Mouse (Mus musculus) limb, embryonic 10.5 days (tissue): Measurements from ENCODE around the gene Lxn. TPM values are rescaled to one million over a fixed set of nuclear protein-coding genes. Genes with fewer than 3 reads are reported as not detected.
A peak's percentile ranks its signal among the peaks of the same experiment; 100 is the strongest.

Experiments
- DNase-seq: peaks from one replicate; pipeline ENCODE4 v3.0.0-alpha.2; 2017; ENCODE audit warnings: low spot score
- H3K27ac ChIP-seq: fragments of 300-500 bp; sonication (generic); 2 replicates; pipeline ENCODE4 v1.5.1; 2016; ENCODE audit warnings: mild to moderate bottlenecking
- H3K27me3 ChIP-seq: fragments of 300-500 bp; sonication (generic); 2 replicates; pipeline ENCODE4 v1.6.1; 2016; ENCODE audit warnings: low read depth, mild to moderate bottlenecking; ENCODE audit not compliant: poor library complexity, severe bottlenecking
- H3K36me3 ChIP-seq: fragments of 300-500 bp; sonication (generic); 2 replicates; pipeline ENCODE4 v1.6.1; 2016; ENCODE audit warnings: mild to moderate bottlenecking, moderate library complexity
- H3K4me1 ChIP-seq: fragments of 300-500 bp; sonication (generic); 2 replicates; pipeline ENCODE4 v1.6.1; 2016
- H3K4me3 ChIP-seq: fragments of 300-500 bp; sonication (generic); 2 replicates; pipeline ENCODE4 v1.5.1; 2016; ENCODE audit warnings: mild to moderate bottlenecking, moderate library complexity
- H3K9me3 ChIP-seq: fragments of 300-500 bp; sonication (generic); replicated peaks from 2 replicates; pipeline ENCODE4 v1.6.1; 2016; ENCODE audit warnings: mild to moderate bottlenecking
- whole genome bisulfite sequencing: fragments of 180-500 bp; shearing (Covaris S2); methylation state at CpG from one replicate; pipeline ENCODE4 v1.1.7; 2016; 5-methylcytosine and 5-hydroxymethylcytosine counted together
- polyA plus RNA-seq: library from polyadenylated mRNA; unstranded; fragments of >200 nt; fragmentation: Nextera tagmentation; extraction: Ambion mirVana; gene quantifications from 2 replicates; pipeline ENCODE4 v1.2.1, GENCODE M21; 2016

The Lxn gene
- 70.5 and 97.8 TPM in 2 replicates for polyA plus RNA-seq

DNA sequence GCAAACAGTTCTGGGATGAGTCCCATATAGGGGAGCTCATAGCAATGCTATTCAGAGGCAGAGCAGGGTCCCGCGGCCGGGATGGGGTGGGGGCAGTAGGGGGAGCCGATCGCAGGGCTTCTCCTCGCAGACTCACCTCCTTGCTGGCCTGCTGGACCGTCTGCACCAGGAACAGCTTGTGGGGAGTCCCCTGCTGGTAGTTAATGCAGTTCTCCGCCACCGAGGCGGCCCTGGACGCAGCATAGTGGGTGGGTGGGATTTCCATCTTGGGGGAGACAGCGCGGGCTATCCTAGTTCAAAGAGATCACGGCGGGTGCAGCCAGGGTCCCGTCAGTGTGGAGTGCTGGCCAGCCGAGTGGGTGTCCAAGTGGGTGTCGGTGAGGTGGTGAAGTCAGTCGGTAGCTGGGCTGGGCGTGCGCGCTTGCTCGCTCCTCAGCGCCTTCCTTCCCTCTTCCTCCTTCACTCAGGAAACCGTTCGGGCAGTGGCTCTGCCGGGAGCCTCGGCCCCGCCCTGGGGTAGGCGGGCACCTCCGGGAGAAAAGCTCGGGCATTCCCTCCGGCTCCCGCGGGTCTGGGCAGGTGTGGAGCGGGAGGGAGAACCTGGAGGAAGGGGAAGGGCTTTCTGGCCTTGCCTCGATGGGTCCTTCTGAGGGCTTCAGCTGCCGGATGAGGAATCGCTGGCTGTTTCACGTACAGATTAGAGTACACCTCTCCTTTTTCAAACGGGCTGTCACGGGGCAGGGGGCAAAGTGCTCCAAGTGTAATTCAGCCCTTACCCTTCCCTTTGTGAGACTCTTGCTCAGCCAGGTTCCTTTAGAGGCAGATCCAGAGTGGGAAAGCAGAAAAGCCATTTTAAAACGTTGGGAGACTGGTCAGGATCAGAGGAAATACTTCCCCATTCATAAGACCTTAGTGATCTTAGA is at the start of gene Lxn:
Gene Lxn, minus strand, starts transcription at position 477 of the 923 bp plus-strand sequence.
- Histone ChIP-seq H3K4me1 (peaks cover 18% of the 10 kb centered on the region), H3K36me3 (peaks cover 55% of the 10 kb centered on the region), H3K27me3 (no peaks in the 10 kb centered on the region), H3K4me3 (peak within 1 kb of the TSS; percentile 70), H3K27ac (peak within 1 kb of the TSS; percentile 89), H3K9me3 (no peaks in the 10 kb centered on the region)
- under 1% methylated on average over 43 of the region's 43 CpGs for WGBS
- peak; percentile 77 for DNase-seq

DNA sequence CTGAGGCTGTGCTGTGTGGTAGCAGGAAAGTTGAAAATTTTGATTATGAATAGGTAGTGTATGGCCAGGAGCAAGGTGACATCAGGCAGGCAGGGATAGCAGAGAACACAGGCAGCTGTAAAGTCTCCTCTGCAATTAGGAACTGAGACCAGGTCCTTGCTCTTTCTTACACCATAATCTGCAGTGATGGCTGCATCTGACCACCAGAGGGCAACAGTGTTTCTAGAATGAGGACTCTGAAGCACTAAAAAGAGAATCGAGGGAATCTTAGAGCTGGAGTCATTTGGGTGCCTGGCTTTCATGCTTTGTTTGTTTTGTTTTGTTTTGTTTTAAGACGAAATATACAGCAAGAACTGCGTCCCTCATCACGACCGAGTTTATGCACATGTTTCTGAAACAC is 49.1 kb upstream of the Lxn start:
- WGBS, result 2% methylated on average over 5 of the region's 5 CpGs
- H3K27ac ChIP-seq, result no peak overlapping the region
- peaks cover 16% of the 10 kb centered on the region for H3K4me1 ChIP-seq
- peaks cover 42% of the 10 kb centered on the region for H3K27me3 ChIP-seq
- H3K4me3 ChIP-seq, result no peak overlapping the region
- DNase-seq, result peak; percentile 74
- no peaks in the 10 kb centered on the region for H3K9me3 ChIP-seq
- no peaks in the 10 kb centered on the region for H3K36me3 ChIP-seq

DNA sequence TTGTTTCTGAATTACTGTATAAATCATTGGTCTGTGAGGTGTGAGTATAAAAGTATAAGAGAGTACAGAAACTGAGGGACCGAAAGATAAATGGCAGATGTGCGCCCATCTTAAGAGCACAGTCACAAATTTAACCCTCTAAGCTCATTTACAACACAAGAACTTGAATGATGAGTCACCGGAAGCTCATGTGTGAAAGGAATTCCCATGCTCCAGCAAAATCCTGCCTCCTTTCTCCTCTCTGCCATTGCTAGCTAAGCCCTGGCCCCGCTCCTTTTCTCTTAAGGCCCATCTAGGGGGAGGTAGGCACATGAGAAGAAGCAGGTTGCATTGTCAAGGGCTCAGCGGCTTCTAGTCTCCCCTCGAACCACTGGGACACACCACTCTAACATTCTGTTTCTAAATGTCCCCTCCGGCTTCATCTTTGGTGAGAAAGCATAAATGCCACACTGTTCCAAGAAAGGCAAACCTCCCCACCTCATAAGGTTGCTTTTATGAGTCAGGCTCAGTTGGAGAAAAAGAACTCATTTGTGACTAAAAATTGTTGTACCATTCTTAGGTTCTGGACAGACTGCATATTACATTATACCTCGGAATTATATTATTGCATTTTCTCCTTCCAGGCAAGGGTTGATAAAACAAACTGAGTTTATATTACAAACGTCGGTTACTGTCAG is 44.6 kb upstream of the Lxn start:
- Histone ChIP-seq H3K9me3 (no peaks in the 10 kb centered on the region), H3K27me3 (peaks cover 1% of the 10 kb centered on the region; the same call in 1 of the 2 replicates), H3K36me3 (no peaks in the 10 kb centered on the region), H3K4me1 (peaks cover 16% of the 10 kb centered on the region), H3K27ac (peak overlapping the region; percentile 25; the same call in 1 of the 2 replicates), H3K4me3 (no peak overlapping the region)
- 86% methylated on average over 10 of the region's 10 CpGs for WGBS
- DNase-seq, result no peak

DNA sequence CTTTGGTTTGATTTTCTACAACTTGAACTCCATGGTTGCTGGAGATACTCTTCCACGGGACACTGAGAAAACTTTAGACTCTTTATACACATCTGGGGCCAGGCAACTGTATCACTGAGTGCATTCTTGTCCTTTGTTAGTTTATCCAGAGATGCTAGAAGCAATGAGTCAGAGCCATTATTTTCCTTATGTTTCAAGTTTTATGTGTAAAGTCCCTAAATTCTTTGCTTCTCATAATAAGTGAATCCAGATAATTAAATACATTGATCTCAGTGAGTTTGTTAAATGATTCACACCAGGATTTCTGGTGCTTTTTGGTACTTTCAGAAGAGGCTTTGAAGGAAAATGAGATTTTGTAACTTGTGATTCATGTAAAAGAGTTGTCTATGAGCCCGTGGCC is 41.6 kb upstream of the Lxn start:
- 91% methylated on average over 2 of the region's 2 CpGs for WGBS
- Histone ChIP-seq H3K4me3 (no peak overlapping the region), H3K27ac (no peak overlapping the region), H3K9me3 (no peaks in the 10 kb centered on the region), H3K4me1 (peaks cover 16% of the 10 kb centered on the region), H3K27me3 (no peaks in the 10 kb centered on the region), H3K36me3 (no peaks in the 10 kb centered on the region)
- DNase-seq, result no peak

DNA sequence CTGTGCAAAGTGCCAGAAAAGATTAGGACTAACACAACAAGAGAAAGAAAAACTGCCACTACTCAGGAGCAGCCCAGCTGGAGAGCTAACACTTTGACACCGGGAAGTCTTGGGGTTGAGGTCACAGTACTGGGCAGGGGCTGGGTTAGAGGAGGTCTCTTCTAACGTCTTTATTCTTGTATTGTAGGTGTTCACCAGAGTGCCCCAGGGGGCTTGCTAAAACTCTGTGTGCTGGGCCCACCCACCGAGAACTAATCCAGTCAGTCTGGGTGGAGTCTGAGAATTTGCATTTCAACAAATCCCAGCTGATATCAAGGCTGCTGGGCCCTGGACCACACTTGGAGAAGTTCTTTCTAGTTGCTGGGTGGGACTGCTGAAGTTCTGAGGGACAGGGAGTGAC is 40.2 kb upstream of the Lxn start:
- H3K27me3 ChIP-seq, result no peaks in the 10 kb centered on the region
- WGBS, result 16% methylated on average over 3 of the region's 3 CpGs
- H3K36me3 ChIP-seq, result no peaks in the 10 kb centered on the region
- no peak overlapping the region for H3K27ac ChIP-seq
- peaks cover 16% of the 10 kb centered on the region for H3K4me1 ChIP-seq
- H3K9me3 ChIP-seq, result no peaks in the 10 kb centered on the region
- DNase-seq, result no peak
- H3K4me3 ChIP-seq, result no peak overlapping the region

DNA sequence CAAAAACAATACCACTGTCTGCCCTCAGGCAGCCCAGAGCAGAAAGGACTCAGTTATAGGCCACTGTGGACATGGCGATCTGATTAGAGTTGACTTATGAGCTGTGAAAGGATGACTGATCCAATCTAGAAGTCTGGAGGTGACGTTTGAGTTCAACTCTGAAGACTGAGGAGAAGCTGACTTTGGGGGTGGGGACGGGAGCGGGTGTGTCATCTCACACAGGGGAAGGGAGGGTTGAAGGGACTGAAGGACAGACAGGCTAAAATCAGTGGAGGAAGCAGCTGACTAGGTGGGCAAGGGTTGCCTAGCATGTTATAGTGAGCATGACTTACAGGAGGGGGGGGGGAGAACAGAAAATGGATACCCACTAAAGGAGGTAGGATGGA is 35.7 kb upstream of the Lxn start:
- Histone ChIP-seq H3K27me3 (no peaks in the 10 kb centered on the region), H3K27ac (no peak overlapping the region), H3K4me3 (no peak overlapping the region), H3K9me3 (no peaks in the 10 kb centered on the region), H3K4me1 (peaks cover 7% of the 10 kb centered on the region), H3K36me3 (no peaks in the 10 kb centered on the region)
- no peak for DNase-seq
- 82% methylated on average over 4 of the region's 4 CpGs for WGBS

DNA sequence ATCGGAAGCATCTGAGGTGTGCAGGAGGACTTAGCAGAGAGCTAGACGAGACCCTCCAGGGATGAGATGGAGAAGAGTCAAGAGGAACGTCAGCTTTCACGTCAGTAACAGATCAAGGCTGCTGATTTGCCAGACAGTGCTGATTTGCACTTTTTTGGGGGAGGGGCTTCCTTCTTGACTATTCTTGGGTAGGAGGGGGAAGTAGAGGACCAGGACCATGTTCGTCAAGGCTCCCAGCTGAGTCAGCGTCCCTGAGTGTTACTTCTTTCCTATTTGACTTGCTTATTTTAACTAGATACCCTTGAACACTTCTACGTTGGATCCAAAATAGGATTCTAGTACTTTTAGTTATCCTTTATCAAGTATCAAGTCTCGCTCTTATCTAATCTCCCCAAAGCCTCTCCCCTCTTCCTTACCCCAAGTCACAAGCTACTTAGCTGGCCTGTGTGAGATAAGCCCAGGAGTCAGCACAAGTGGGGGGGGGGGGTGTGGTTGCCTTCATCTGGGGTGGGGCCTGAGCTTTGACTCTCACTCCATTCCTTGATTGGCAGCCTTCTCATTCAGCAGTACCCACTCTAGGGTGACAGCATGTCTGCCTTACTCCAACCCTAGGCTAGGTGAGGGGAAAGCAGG is 35.2 kb upstream of the Lxn start:
- Histone ChIP-seq H3K9me3 (no peaks in the 10 kb centered on the region), H3K27ac (no peak overlapping the region), H3K4me1 (peaks cover 3% of the 10 kb centered on the region), H3K4me3 (no peak overlapping the region), H3K36me3 (no peaks in the 10 kb centered on the region), H3K27me3 (no peaks in the 10 kb centered on the region)
- WGBS, result 97% methylated on average over 8 of the region's 8 CpGs
- DNase-seq, result no peak

DNA sequence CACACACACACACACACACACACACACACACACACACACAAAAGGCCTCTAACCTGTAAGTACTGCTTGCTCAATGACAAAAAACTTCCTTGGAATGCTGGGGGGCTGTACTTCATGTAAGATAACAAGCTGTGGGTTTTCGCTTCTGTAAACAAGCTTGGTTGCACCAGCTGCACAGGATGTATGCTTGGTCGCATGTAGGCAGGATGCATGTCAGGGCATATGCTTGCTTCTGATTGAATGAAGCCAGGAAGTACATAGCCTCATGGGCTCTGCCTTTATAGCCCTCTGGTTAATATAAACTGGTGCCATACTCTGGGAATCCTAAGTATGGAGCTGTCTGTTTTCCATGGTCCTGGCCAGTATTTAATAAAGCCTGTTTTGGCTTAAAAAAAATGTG is 34.3 kb upstream of the Lxn start:
- peaks cover 8% of the 10 kb centered on the region for H3K4me1 ChIP-seq
- no peak overlapping the region for H3K4me3 ChIP-seq
- H3K27ac ChIP-seq, result no peak overlapping the region
- H3K27me3 ChIP-seq, result no peaks in the 10 kb centered on the region
- H3K9me3 ChIP-seq, result no peaks in the 10 kb centered on the region
- WGBS, result 91% methylated on average over 2 of the region's 2 CpGs
- no peak for DNase-seq
- H3K36me3 ChIP-seq, result no peaks in the 10 kb centered on the region

DNA sequence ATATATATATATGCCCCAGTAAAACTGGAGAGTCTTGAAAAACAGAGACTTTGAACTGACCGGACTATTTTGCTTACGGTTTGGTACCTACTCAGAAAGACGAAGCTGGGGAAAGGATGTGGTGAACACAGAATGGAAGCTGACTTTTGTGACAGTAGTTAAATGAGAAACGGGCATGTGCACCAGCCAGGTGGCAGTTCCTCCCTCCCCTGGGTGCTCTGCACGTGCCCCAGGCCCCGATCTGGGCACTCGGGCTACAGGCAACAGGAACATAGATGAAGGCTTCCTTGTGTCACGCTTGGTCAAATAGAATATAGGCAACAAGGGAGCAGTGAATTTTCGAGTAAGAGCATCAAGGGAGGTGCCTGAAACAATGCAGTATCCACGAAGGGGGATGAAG is 32.6 kb upstream of the Lxn start:
- no peaks in the 10 kb centered on the region for H3K27me3 ChIP-seq
- no peak overlapping the region for H3K27ac ChIP-seq
- no peaks in the 10 kb centered on the region for H3K36me3 ChIP-seq
- H3K4me3 ChIP-seq, result no peak overlapping the region
- H3K4me1 ChIP-seq, result peaks cover 11% of the 10 kb centered on the region
- 89% methylated on average over 10 of the region's 10 CpGs for whole genome bisulfite sequencing
- no peak for DNase-seq
- H3K9me3 ChIP-seq, result no peaks in the 10 kb centered on the region

DNA sequence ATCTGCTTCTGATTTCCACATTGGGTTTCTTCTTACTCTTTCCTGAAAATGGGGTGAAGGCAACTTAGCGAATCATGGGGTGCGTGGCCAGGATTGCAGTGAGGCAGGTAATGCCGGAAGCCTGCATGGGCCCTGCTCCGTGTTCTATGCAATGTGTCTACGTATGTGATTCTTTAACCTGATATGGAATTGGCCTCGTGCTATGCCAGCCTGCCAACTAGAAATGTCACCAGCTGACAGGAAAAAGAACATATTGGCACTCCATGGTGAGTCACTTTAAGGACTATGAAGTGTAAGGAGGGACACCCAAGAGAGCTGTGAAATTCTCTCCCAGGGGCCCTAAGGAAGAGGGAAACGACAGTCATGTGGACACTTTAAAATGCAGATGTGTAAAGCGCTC is 29.4 kb upstream of the Lxn start:
- Histone ChIP-seq H3K4me1 (peaks cover 11% of the 10 kb centered on the region), H3K36me3 (no peaks in the 10 kb centered on the region), H3K27ac (0 out of 2 replicates have a peak overlapping the region, but pooled peaks have one; percentile 2), H3K27me3 (no peaks in the 10 kb centered on the region), H3K9me3 (no peaks in the 10 kb centered on the region), H3K4me3 (no peak overlapping the region)
- DNase-seq, result no peak
- WGBS, result 83% methylated on average over 8 of the region's 8 CpGs

DNA sequence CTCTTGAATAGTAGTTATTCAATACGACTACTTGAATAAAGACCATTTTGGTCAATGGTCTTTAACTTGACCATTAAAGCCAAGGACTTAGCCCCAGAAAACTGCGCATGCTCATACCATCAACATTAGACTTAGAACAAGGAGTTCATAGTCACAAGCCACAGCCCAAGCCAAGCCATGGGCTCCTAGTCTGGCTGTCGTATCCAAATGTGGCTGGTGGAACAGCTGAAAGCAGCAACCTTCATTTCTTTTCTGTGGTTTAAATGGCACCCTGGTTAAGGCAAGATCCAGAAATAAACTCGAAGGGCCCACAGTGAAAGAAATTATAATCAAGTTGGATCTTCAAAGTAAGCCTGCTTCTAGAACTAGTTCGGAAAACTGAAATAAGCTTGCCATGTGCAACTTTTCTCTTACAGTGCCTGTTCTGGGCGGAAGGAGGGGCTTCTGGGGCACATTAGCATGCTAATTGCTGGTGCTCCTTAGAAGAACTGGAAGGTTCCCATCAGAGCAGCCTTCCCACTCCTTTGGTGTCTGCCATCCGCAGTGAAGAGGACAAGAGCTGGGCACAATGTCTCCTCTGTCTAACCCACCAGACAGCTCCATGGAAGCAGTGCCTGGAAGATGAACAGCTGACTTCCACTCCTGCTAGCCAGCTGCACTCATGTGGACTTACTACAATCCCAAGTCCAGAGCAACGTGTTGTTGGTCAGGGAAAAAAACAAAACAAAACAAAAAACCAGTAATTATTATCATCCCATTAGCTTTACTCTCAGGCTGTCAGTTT is 28.6 kb upstream of the Lxn start:
- no peaks in the 10 kb centered on the region for H3K27me3 ChIP-seq
- peaks cover 11% of the 10 kb centered on the region for H3K4me1 ChIP-seq
- no peak overlapping the region for H3K27ac ChIP-seq
- no peak overlapping the region for H3K4me3 ChIP-seq
- no peaks in the 10 kb centered on the region for H3K9me3 ChIP-seq
- DNase-seq, result no peak
- 86% methylated on average over 8 of the region's 8 CpGs for WGBS
- H3K36me3 ChIP-seq, result no peaks in the 10 kb centered on the region

DNA sequence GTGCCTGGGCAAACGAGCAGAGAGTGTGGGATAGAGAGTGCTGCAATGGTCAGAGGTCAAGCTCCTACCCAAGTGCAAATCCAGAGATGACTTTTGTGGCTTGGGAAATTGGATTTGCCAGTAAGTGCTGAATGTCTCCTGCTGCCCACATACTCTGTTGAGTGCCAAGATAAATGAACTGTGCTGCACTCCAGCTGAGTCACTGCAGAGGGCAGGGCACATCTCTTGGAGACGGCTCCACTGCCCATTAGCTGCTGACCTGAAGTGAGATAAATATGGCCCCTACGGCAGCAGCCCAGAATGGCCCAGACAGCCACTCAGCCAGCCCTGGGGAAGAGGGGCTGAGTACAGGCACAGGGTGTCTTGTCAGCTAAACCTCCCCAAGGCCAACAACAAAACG is 26.4 kb upstream of the Lxn start:
- Histone ChIP-seq H3K4me3 (no peak overlapping the region), H3K27ac (no peak overlapping the region), H3K4me1 (peaks cover 11% of the 10 kb centered on the region), H3K27me3 (no peaks in the 10 kb centered on the region), H3K36me3 (no peaks in the 10 kb centered on the region), H3K9me3 (no peaks in the 10 kb centered on the region)
- no peak for DNase-seq
- 41% methylated on average over 4 of the region's 4 CpGs for WGBS
